Mouse (Mus musculus) megakaryocyte, adult 5-6 weeks (primary cell): ENCODE measurements around the gene Fcrl6. TPM values are rescaled to one million over a fixed set of nuclear protein-coding genes. Genes with fewer than 3 reads are reported as not detected.

Experiments used
- ATAC-seq: 2 replicates; pipeline ENCODE4 v1.8.0; 2016; ENCODE audit warnings: mild to moderate bottlenecking, inconsistent platforms; ENCODE audit not compliant: poor library complexity, severe bottlenecking
- total RNA-seq, 2 experiments: library from RNA; stranded (forward) in 1 of 2; stranded (reverse) in 1 of 2; fragments of 153-499, 151-499 nt in 1 of 2; fragments of 221-1000, 200-1000 nt in 1 of 2; gene quantifications; 2 replicates each; pipeline versions ENCODE4 v1.2.3 to v1.2.4; 2015 to 2017

Fcrl6 gene
- not detected in 2 replicates for total RNA-seq (2015)
- not detected in 2 replicates for total RNA-seq (2017)

DNA sequence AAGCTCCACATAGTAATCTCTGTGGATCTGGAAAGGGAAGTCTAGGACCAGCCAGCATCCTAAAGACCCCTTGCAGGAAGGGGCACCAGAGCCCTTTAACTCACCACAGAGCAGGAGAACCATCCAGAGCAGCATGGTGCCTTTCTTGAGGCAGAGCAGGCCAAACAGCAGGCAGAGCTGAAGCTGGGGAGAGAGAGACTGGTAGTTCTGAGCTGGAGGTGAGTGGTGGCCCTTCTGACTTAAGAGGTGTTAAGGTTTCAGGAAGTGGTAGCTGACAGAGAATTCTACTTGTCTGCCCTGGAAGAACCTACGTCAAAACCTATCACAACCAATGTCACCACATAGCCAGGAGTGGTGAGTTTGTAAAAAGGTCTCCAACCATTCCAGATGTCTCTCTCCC, at the start of gene Fcrl6:
Gene Fcrl6 (minus strand): TSS at position 226 of the 400 bp plus-strand sequence.
- ATAC-seq: peak; percentile 63

- no peak for ATAC-seq
Observed at GRCm38 (mm10) chr1:172651288-172651987, 49.1 kb upstream of the Fcrl6 start.

DNA sequence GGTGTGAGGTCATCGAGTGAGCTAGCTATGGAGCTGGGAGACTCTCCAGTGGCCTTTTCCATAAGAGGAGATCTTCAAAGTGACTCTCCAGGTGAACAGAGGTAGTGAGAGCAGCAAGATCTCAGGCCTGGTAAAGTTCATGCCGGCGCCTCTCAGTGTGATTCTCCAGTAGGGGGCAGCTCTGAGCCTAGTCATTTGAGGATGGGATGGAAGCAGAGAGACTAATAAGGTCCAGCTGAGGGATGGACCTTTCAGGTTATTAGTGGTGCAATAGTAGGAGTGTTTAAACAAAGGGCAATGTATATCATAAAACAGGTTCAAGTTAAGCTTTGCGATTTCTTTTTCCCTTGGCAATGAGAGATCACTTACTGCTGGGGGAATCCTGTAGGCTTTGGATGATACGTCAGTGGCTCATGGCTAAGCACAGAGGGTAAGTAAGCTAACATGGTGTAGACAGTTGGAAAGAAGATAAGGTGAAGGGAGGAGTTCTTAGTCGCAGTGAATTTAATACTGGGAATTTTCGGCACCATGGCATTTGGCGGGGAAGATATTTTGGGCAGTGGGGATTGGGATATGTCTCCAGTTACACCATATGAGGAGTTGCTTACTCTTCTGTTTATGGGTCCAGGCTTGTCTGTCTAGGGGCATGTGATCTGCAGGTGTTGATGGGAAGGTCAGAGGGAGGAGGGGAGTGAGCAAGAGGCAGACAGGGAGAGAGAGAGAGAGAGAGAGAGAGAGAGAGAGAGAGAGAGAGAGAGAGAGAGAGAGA, 48.4 kb upstream of the Fcrl6 start:
- peak; percentile 55; the same call in 1 of the 2 replicates for ATAC-seq

- ATAC-seq: no peak
Observed at GRCm38 (mm10) chr1:172649396-172649795, 47.0 kb upstream of the Fcrl6 start.

- ATAC-seq: no peak
Observed at GRCm38 (mm10) chr1:172647236-172647635, 44.9 kb upstream of the Fcrl6 start.

- no peak for ATAC-seq
Observed at GRCm38 (mm10) chr1:172638781-172639180, 36.4 kb upstream of the Fcrl6 start.

DNA sequence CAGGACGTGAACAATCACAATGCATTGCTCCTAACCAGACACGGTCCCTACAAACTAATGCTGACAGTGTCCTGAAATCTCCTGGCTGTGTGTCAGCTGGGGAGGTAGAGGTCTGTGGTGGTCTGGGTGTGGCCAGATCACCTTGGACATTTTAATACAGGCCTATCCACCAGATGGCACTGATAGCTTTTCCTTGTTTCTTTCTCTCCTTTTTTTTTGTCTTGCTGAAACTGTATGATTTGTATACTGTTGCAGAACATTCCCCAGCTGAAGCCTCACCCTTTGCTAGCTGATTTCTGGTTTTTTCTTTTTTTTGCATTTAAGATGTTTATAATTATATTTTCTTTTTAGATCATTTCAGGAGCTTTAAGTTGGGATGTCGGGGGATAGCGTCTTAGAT, 35.5 kb upstream of the Fcrl6 start:
- no peak for ATAC-seq

GRCm38 (mm10) chr1:172636266-172636665, 33.9 kb upstream of the Fcrl6 start:
- ATAC-seq: no peak

DNA sequence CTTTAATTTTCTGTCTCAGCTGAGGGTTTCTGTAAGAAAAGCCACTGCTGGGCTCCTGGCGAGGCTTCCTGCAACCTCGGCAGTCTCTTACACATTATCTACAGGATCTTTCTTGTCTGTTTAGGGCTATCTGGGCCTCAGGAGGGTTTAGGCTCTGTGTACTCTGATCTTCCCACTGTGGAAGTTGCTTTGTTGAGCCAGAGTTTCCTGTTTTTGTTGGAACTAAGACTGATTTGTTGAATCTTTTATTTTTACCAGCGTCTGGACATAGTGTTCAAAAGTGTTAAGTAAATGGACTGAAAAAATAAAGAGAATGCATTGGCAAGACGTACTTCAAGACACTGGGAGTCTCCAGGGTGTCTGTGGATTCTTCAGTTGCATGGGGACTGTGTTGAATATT, 32.9 kb upstream of the Fcrl6 start:
- no peak for ATAC-seq

GRCm38 (mm10) chr1:172634136-172634535, 31.8 kb upstream of the Fcrl6 start:
- ATAC-seq: no peak

- ATAC-seq: peak; percentile 89
Observed at GRCm38 (mm10) chr1:172632451-172633326, 30.3 kb upstream of the Fcrl6 start, which contains the start of gene Dusp23. TSS of gene Dusp23 (minus strand) at chr1:172632962.

DNA sequence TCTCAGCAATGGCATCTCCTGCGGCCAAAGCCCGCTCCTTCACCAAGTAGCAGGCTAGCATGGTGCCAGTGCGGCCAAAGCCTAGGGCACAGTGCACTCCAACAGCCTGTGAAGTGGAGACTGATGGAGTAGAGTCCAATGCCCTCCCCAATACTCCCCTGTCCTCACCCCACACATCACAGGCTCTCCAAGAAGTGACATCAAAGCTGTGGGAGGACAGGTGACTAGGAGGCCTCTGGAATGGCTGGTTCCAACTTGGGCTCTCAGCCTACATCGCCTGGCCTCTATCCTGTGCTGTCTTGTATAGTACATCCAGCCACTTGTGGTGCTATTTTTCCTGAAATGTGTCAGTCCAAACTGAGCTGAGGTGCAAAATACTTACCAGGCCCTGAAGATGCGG, 29.4 kb upstream of the Fcrl6 start:
- no peak for ATAC-seq

DNA sequence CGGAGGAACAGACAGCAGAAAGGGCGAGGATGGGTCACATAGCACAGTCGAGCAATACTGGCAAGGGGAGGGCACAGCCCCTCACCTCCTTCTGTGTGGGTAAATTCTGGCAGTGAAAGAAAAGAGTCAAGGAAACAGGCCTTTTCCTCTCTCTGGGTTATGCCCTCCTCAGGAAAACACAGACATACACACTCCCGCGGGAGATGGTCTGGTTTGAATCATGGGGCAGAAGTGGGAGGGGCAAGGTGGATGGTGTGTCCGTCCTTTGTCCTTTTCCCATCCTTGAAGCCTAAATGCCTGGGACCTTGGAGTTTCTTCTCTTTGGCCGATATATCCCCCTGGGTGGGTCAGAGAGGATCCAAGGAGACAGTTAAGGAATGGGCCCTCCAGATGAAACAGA, 27.5 kb upstream of the Fcrl6 start:
- no peak for ATAC-seq

- no peak for ATAC-seq
Observed at GRCm38 (mm10) chr1:172626306-172626705, 24.0 kb upstream of the Fcrl6 start.

DNA sequence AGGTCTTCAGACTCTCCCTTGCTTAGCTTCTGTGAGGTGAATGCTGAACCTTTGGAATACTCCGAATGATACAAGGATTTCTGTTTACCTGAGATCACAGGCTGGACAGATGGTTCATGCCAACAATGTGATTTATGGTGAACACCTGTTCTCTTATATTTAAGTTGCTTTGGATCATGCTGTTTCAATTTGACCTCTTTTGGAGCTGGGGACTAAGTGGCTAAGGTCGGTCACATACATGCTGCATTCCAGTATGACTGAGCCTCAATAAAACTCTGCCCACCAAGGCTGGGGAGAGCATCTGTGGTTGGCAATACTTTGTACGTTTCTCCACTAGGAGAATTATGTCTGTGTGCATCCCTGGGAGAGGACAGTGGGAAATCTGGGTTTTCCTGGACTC, 21.7 kb upstream of the Fcrl6 start:
- no peak for ATAC-seq

- ATAC-seq: peak; percentile 56
Observed at GRCm38 (mm10) chr1:172623599-172623998, 21.2 kb upstream of the Fcrl6 start.

GRCm38 (mm10) chr1:172619235-172619634, 16.9 kb upstream of the Fcrl6 start:
- peak; percentile 92 for ATAC-seq

DNA sequence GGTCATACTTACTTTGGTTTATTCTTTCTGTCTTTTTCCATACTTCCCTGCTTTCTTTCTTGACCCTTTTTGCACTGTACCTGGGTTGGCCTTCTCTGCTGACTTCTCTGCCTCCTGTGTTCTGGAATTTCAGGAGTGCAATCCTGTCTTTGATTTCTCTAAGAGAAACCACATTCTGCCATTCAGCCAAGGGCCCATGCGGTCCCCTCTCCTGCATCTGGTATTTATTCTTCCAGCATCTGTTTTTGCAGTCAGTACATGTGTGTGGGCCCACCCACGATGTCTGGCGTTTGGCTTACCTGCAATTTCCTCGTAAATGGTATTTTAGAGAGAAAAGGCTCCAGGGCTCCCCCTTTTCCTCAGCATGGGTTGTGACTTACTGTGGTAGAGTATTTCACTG, 15.8 kb upstream of the Fcrl6 start:
- no peak for ATAC-seq

- ATAC-seq: no peak
Observed at GRCm38 (mm10) chr1:172617365-172618076, 15.2 kb upstream of the Fcrl6 start.

GRCm38 (mm10) chr1:172616537-172617300, 14.4 kb upstream of the Fcrl6 start:
- ATAC-seq: no peak
